Mouse (Mus musculus) erythroblast, adult 5-6 weeks (primary cell): Measurements from ENCODE around the gene Sf3a1. TPM values are rescaled to one million over a fixed set of nuclear protein-coding genes. Genes with fewer than 3 reads are reported as not detected.

Source experiments
- ATAC-seq: replicated peaks from 2 replicates; pipeline ENCODE4 v1.8.0; 2016; ENCODE audit warnings: moderate number of reproducible peaks, mild to moderate bottlenecking, moderate TSS enrichment, inconsistent platforms; ENCODE audit not compliant: poor library complexity, low FRiP score, severe bottlenecking
- total RNA-seq, 2 experiments: library from RNA; stranded (forward) in 1 of 2; stranded (reverse) in 1 of 2; fragments of 150-400 nt in 1 of 2; fragments of 200-764, 138-1000 nt in 1 of 2; gene quantifications; 2 replicates each; pipeline versions ENCODE4 v1.2.3 to v1.2.4; 2015 to 2017; ENCODE audit warnings: low replicate concordance in 2 of 2

Sf3a1 gene
- total RNA-seq, 2 experiments from 2014 or later, result 10.8 to 19.6 TPM

DNA sequence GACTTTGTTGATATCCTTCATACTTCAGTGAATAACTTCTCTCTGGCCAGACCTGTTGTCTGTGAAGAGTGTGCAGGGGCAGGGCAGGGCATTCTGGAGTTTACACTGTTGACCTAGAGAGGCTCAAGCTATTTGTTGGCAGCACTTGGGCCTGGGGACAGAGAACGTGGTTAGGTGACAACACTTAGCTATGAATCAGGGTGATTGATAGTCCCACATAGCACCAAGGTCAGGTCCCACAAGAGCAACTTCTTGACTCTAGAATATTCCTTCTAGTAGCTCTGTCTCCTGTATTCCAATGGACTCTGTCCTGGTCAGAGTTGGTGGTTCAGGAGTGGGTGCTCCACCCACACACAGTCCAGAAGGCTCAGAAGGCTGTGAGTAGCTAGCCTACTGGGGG is 50.6 kb downstream of the Sf3a1 start:
- ATAC-seq, result no peak

DNA sequence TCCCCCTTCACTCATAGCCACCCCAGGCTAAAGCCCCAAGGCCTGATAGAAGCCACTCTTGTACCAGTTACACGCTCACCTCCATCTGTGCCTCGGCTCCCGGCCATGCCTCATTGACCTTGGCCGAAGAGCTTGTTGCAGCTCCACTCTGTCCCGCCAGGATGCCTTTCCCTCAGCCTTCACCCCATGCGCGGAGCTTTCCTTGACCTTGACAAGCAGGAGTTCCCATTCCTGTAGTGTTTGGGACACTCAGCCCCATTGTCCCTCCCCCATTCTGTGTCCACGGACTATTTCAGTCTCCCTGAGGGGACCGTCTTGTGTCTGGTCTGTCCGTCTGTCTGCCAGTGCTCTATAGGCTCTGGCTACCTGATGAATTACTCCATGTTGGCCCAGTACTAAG is 53.0 kb downstream of the Sf3a1 start:
- no peak for ATAC-seq

DNA sequence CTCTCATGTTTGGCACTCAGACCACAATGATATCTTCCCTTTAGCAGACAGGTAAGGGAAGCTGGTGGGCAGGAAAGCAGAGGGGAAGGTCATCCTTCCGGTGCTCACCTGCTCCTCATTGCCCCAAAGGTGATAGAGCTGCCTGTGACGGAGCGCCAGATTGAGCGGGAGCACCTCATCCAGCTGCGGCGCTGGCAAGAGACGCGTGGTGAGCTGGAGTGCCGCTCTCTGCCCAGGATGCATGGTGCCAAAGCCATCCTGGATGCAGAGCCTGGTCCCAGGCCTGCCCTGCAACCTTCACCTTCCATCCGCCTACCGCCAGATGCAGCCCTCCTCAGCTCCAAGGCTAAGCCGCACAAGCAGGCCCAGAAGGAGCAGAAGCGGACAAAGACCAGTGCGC is 54.4 kb downstream of the Sf3a1 start:
- ATAC-seq, result no peak

DNA sequence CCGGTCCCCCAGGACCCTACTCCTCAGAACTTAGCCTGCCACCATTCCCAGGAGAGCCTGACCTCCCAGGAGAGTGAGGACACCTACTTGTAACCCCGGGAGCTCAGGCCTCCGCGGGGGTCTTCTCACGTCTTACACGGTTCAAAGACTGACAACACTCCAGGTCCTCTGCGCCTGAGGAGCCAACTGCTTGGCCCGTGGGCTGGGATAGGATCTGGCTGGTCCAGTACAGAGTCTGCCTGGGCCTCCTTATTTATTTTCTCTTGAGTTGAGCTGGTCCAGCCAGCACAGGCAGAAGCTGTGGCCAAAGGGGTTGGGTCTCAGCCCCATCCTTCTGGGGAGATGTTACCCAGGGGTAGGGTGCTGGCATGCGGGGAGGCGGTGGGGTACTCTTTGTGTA is 54.9 kb downstream of the Sf3a1 start:
- ATAC-seq, result no peak

DNA sequence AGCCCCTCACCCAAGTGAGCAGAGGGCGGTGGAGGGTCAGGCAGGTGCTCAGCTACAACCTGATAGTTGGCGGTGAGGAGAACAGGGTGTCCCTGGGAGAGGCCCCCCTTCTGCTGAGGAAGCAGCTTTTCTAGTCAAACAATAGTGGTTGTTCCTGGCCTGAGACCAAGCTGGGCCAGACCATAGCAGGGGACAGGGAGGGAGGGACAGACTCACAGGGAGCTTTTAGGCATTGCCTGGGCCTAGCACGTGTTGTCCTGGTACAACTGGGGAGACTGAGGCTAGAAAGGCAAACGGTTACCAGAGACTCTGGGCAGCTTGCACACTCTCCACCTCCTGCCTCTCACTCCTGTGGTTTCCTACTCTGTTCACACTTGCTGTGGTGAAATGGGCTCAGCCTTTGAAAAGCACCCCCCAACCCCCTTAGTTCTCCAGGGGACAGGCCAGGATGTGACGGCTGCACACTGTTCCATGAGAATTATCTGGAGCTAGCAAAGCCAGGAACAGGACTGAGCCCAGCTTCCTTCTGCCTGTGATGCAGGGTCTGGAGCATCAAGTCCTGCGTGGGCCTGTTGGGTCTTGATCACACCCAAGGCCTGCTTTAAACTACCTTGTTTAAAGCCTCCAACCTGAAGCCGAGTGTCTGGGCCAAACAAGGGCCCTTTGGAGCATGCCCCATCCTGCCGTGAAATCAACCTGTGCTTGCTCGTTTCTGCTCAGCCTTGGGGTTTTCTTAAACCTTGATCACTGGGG is 56.3 kb downstream of the Sf3a1 start:
- ATAC-seq, result no peak

DNA sequence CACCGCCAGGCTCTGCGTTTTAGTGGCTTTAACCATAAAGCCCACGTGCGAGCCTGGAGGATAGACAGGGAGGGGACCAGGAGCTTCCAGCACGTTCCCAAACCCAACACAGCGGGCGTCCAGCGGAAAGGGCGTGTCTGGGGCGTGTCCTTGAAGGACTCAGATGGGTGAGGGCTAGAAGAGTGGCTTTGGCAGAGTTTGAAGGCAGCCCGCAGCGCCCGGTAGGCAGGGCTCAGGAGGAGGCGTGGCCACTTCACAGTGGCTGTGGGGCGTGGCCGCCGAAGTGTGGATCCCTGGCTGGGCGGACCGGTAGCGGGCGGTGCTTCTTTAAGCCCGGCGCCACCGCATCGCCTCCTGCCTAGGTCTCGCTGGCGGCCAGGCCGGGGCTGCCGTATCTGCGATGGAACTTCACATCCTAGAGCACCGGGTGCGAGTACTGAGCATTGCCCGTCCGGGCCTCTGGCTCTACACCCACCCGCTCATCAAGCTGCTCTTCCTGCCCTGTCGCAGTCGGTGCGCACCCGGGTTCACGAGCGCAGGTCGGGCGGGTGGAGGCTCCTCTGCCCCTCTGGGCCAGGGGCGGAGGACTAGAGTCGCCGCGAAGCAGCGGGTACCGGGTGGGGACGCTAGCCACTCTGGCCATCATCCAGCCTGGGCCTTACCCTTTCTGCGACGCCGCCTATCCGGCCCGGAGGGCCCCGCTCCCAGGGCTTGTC is 57.9 kb downstream of the Sf3a1 start, which contains the start of gene Castor1:
Gene Castor1 (plus strand): TSS at position 312 of the 716 bp plus-strand sequence.
- ATAC-seq, result peak; percentile 91

DNA sequence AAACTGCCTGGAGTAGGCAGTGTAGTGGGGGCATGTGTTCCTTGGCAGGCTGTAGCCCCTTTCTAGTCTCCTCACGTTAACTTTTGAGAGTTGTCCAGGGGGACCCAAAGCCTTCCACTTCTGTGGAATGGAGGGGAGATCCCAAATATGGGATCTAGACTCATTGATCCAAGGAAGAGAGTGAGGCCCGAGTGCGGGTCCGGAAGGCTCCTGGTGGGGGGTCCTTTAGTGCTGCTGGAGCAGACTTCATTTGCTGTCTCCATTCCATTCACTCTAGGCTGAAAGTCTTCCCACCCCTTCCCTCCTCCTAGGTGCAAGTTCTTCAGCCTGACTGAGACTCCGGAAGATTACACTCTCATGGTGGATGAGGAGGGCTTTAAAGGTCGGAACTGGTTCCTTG is 58.5 kb downstream of the Sf3a1 start:
- no peak for ATAC-seq

DNA sequence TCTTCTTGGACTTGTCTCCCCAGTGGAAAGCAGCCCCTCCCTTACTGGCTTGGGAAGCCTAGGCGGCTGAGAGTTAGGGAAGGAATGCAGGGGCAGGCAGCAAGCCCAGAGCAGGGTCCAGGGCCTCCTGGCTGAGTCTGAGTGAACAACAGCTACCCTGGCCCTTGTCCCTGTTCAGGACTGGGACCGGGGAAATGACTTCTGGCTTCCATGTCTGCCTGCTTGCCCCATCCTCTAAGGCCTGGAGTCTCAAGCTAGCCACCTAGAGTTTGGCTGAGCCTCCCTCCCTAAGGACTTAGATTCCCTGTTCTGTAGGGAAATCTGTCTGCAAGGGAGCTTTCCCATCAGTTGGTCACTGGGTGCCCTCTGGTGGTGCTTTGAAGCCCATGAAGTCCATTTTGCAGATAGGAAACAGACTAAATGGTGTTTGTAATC is 59.2 kb downstream of the Sf3a1 start:
- ATAC-seq, result no peak

DNA sequence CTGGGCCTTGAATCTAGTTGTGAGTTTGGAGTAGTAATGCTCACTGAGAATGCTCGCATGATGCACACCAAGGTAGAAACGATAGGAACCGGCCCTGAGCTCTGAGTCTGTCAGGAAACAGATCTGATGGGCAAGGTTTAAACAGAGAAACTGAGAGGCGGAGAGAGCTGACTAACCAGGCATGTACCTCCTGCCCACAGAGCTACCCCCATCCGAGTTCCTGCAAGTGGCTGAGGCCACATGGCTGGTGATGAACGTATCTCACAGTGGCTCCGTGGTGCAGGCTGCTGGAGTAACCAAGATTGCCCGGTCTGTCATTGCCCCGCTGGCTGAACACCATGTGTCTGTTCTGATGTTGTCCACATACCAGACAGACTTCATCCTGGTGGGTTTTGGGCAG is 59.8 kb downstream of the Sf3a1 start:
- ATAC-seq, result no peak

DNA sequence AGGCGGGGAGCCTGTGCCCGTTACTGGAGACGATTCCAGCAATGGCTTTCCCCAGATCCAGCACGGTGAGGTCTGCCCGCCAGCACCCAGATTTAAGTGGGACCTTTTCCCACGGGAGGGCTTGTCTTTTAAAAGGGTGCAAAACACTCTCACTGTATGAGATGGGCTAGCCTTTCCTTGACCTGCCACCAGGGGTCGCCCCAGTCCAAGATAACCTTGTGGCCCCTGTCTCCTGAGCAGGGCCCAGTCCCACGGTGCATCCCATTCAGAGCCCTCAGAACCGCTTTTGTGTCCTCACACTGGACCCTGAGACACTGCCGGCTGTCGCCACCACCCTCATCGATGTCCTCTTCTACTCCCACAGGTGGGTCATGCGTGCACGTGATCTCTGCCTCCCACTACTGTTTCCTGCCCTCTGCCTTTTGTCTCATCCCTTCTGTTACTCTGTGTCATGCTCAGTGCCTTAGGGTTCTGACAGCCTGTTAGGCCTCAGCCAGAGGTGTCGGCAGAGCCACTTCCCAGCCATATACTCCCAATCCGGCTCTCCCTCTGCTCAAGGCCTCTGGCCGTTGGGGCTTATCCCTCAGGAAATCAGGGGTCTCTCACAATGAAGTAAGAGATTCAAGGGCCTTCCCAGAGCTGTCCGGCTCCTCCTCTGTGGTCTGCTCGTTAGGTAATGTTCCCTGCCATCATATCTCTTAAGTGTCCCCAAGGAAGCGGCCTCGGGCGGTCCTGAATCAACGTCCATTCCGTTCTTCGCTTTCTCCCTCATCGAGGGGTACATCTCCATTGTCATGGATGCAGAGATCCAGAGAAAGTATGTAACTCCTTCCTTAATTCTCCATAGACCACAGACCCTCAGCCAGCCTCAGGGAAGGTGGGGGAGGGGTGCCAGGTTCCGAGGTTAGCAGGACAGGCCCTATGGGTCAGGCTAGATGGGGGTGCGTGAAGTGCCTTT is 60.6 kb downstream of the Sf3a1 start:
- peak; percentile 54 for ATAC-seq

DNA sequence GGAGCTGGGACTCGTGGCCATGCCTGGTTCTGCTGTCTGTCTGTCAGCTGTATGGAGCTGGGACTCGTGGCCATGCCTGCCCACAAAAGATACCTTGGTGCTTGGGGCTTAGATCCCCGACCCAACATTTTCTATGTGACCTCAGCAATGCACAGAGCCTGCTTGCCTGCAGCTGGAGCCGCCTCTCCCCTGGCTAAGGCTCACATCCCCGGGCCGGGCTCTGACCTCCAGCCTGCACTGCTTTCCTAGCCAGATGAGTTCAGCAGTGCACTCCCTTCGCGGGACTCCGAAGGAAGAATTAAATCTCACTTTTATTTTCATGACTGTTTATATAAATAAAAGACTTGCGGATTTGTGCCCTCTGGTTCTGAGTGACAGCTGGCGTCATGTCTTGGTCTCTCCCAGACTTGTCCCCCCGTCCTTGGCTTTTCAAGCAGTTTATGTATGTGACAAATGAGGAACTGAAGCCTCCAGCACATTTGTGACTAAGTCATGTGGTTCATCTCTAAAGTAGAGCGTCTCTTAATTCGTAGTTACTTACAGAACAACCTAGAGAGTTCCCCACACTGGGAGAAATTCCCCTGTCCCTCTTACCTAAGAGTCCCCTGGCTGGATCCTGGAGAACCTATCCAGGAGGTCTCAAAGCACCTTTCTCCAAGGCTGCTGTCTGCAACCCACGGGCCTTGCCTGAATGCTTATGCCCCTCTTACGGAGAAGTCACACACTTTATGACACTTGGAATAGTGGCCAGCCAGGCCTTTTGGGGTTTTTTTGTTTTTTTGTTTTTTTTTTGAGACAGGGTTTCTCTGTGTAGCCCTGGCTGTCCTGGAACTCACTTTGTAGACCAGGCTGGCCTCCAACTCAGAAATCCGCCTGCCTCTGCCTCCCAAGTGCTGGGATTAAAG is 62.1 kb downstream of the Sf3a1 start:
- ATAC-seq, result no peak

DNA sequence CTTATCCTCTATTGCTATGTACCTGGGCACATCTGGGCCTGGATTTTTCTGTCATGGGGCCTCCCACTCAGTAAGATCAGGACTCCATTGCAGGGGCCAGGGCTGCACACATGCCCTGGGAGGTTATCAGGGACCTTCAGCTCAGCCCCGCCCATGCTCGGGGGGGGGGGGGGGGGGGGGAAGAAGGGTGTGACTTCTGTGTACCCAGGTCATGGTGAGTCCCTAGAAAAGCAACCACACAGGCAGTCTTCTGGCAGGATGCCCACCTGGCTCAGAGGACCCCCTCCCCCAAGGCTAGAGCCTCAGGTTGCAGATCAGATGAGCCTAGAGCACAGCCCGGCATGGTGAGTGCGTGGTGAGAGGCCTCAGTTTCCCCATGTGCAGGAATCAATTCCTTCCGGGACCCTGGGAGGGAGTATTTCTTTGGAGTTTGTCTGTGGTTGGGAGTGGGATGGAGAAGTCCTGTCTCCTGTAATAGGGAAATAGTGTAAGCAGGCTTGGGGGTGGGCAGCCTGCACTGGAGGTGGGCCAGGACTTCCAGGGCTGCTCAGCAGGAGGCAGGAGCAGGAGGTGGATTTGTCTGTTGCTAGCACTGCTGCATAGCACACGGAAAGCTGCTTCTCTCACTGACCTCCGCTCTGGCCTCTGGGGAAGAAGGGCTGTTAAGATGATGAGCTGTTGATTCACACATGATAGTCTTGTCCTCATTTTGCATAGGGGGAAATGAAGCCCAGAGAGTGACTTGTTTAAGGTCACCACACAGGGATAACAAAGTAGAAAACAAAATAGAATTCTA is 63.4 kb downstream of the Sf3a1 start:
- ATAC-seq, result peak; percentile 61

DNA sequence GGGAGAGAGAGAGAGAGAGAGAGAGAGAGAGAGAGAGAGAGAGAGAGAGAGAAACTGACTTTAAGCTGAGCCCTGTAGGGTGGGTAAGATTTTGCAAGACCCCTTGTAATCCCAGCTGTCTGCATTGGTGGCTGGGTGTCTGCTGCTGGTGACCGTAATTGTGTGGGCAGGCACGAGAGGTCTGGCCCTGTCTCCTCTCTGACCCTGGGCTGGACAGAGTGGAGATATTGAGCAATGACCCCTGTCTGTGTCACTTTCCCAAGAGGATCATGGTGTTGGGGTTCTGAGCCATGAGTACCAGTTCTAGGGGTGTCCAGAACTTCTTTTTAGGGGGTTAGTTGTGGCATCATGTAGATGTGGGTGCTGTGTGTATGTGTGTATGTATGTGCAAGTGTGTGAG is 64.1 kb downstream of the Sf3a1 start:
- no peak for ATAC-seq

DNA sequence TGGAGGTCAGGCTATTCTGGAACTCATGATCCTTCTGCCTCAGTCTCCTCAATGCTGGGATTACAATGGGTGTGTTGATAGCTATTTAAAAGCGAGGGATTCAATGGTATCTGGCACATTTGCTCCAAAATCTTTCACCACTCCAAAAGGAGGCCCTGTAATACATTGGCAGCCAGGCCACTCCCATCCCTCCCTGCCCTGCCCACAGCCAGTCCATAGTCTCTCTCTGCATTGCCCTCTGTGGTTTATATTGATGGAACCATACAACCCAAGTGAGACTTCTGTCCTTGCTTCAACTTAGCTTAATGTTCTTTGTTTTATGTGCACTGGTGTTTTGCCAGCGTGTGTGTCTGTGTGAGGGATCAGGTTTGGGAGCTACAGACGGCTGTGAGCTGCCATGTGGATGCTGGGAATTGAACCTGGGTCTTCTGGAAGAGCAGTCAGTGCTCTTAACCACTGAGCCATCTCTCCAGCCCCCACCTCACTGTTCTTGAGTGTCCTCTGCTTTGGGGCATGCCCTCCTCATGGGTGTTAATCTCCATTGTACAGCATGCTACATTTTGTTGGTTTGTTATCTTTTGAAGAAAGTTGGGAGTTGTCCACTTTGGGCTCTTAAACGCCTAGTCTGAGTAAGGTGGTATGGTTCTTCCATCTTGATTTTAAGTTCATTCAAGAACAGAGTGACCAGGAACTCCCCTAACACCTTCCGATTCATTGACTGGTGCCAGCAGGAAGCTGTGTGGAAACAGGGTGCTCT is 66.6 kb downstream of the Sf3a1 start:
- no peak for ATAC-seq

DNA sequence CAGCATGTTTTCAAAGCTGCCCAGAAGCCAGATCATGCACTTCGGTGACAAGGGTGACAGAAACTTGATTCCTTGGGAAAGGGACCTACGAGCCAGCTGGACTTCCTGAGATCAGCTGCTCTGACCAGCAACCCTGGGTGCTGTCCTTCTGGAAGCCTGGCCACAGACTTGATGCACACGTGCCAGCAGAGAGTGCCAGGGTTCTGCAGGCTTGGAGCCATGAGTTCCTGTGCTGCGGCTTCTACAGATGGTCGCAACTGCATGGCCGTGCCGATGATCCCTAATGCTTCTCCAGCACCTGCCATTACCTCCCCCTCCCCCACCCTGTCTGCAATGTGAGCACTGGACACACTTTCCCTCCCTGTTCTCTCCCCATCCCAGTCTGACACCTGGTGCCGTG is 68.3 kb downstream of the Sf3a1 start:
- no peak for ATAC-seq

DNA sequence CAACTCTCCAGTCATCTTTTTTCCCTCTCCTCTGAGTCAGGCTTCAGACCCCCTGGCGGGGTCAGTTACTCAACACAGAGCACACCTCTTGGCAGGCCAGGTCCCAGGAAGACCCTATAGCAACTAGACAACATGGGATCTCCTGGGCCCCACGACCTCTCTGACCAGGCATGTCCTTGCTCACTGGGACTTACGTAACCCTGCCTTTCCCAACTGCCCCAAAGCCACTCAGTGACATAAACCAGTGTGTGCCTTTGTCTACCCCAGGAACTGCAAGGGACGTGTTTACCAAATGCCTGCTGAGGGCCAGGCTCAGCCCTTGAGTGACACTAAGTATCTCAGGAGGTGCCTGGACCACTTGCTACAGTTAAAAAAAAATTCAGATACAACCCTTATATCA is 69.7 kb downstream of the Sf3a1 start:
- no peak for ATAC-seq

DNA sequence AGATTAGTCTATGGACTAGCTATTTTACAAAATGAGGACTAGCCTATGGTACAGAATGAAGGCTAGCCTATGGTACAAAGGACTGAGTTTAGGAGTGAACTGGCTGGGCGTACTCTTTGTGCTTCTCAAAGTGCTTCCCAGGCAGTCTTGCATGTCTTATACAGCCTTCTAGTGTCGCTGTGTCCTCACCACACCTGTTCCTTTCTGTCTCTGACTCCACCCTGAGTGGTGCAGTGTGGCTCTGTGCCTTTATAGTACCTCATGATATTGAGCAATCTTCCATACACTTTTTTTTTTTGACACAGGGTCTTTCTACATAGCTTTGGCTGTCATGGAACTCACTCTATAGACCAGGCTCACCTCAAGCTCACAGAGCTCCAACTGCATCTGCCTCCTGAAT is 71.3 kb downstream of the Sf3a1 start:
- no peak for ATAC-seq
